Mouse (Mus musculus) leukemia stem cell, adult 10-12 weeks (primary cell): ENCODE measurements around the gene Rnf224. TPM values are rescaled to one million over a fixed set of nuclear protein-coding genes. Genes with fewer than 3 reads are reported as not detected.

Experiments
- polyA plus RNA-seq: library from polyadenylated mRNA; stranded (reverse); fragments of >175 nt; gene quantifications from 2 replicates; pipeline ENCODE4 v1.2.3, GENCODE M21; 2012; ENCODE audit warnings: low replicate concordance

Rnf224 gene
- polyA plus RNA-seq, result 0.10 TPM in 1 of 2 replicates, not detected in the other

DNA sequence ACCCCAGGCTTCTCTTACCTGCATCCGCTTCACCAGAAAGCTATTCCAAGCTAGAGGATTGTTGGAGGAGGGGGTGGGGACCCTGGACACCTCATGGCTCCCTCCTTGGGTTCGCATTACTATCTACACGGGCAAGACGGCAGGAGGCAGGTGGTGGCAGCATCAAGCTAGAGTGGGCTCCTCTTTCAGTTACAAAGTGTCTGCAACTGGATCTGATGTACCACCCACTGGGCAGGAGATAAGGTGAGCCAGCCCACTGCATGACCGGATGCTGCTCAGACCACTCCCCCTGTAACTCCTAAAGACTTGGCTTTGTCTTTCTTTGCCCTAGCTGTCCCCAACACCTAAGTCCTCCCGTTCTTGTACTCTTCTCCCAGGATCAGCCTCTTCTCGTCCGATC lies at the start of gene Rnf224:
Gene Rnf224 (minus strand): TSS at position 174 of the 400 bp plus-strand sequence.

DNA sequence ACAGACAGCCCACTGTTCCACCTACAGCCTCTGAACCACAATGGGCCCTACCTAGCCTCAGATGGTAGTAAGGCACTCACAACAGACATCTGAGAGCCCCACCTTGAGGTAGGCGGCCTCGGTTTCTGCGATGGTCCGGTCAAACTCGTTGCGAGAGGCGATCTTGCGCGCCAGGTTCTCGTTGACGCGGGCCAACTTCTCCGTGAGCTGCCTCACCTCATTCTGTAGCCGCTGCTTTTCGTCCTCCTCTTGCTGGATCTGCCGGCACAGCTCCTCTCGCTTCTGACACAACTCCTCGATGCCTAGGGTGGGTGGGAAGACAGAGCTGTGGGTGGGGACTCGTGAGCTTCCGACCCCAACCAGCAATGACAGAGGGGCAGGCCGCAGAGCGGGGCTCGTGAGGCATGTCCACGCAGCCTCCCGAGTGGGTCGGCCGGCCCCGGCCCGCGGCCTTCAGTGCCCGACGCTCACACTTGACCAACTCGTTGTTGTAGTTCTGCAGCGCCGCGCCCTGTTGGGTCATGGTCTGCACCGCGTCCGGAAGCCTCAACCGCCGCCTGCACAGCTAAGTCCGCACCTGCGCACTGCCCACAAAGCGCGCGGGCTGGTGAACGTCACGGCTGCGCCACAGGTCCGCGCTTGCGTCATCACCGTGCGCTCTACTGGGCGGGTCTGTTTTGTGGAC lies 35.4 kb upstream of the Rnf224 start, which contains the start of the genes Ssna1 and Anapc2:
Gene Ssna1 (minus strand): TSS at position 612 of the 685 bp plus-strand sequence.
Gene Anapc2 (plus strand): TSS at position 652 of the 685 bp plus-strand sequence.

DNA sequence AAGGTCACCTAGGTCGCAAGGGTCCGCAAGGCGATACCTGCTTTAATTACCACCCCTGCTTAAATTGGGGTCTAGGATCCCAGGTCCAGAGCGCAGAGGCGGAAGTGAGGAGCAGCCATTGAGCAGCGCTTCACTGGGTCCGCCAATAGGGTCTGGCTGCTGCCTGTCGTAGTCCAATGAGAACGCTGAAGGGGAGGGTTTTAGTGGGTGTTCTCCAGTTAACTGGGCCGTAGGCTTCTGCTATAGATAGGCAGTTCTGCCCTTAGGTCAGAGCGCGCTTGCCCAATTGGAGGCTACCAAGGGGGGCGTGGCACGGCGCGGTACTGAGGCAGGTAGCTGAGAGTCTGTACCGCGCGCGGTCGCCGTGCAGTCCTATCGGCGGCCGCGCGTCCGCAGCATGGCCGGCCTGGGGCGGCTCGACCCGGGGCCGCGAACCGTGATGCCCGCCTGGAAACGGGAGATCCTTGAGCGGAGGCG lies 25.7 kb upstream of the Rnf224 start, which contains the start of gene Tprn:
Gene Tprn (plus strand): TSS at position 328 of the 477 bp plus-strand sequence.

DNA sequence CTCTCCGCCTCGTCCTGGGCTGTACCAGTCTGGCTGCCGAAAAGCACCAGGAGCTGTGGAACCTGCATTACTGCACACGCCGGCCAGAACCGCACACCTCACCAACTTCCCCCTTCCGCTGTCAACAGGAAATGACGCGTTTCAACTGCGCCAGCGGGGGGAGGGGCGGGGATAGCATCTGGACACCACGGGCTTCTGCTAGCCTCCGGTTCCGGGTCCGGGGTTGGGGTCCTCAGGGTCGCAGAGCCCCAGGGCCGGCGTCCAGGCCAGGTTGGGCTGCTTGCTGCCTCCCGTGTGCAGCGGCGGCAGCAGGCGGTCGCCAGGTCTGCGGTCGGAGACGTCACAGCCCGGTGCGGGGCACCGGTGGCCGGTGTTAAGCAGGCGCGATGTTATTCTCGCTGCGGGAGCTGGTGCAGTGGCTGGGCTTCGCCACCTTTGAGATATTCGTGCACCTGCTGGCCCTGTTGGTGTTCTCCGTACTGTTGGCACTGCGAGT lies 18.7 kb upstream of the Rnf224 start, which contains the start of gene Tmem203:
Gene Tmem203 (plus strand): TSS at position 156 of the 496 bp plus-strand sequence.

DNA sequence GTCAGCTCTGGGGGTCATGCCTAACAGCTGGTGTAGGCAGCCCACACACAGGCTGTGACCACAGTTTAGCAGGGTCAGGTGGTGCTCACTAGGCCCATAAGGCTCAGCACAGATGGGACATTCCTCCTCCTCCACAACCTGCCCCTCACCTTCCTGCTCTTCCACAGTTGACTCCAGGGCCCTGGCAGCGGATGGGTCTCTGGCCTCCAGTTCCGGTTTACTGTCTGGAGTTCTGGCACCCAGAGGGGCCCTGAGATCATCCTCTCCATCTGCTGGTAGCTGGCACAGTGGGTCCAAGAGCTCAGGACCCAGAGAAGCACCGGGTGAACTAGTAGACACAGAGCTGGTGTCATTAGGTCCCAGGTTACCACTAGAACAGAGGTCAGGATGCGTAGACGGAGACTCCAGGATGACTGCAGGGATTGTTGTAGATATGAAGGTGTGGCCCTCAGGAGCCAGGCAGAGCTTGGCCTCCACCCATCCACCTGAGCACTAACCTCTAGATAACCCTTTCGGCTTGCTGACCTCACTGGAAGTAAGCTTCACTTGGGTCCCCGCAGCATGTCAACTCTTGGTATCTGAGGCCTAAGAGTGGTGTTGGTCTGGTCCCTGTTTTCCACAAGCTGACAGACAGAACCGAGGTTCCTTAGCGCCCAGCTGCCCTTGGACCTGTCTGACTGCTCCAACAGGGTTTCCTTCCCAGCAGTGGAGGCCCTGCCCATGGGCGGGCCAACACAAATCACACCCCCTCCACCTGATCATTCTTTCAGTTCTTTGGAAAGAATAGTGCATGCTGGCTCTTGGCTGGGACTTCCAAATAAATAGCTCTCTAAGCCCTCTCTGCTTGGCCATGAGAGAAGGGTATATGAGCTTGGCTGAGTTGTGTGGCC lies 9.8 kb upstream of the Rnf224 start, which contains the start of gene AL732309.1:
Gene AL732309.1 (minus strand): TSS at position 681 of the 890 bp plus-strand sequence.

DNA sequence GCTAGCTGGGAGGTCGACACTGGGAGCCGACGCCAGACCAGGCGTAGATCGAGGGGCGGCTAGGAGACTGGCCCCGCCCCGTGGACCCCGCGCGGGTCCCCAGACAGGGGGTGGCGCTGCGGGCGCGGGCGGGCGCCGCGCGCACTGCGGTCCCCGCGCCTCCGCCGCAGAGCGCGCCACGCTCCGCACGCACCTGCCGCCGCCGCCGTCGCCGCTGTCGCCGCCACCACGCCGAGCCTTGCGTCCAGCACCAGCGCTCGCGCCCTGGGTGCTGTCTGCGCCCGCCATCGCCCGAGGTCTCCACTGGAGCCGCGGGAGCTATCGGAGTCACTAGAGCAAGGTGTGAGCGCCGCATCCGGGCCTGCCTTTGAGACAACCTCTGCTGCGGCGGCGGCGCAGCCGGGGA lies 5.5 kb upstream of the Rnf224 start, which contains the start of the genes Rnf208 and Cysrt1:
Gene Rnf208 (plus strand): TSS at position 155 of the 406 bp plus-strand sequence.
Gene Cysrt1 (minus strand): TSS at position 352 of the 406 bp plus-strand sequence.

DNA sequence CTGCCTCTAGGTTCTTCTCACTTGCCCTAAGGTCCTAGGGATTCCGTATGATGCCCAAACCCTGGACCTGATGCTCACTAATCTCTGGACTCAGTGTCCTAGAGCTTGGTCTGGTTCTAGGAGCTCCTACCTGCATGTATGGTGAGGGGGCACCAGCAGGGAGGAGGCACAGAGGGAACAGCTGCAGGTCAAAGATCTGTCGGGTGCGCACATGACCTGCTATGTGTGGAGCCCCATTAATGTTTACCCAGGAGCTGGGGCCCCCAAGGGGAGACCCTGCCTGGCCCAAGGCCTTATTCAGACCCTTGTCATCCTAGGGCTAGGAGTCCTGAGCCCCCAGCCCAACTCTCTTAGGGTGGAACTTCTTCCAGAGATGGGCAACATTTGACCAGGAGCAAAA lies 2.5 kb downstream of the Rnf224 start, which contains the start of gene Slc34a3:
Gene Slc34a3 (minus strand): TSS at position 315 of the 400 bp plus-strand sequence.

DNA sequence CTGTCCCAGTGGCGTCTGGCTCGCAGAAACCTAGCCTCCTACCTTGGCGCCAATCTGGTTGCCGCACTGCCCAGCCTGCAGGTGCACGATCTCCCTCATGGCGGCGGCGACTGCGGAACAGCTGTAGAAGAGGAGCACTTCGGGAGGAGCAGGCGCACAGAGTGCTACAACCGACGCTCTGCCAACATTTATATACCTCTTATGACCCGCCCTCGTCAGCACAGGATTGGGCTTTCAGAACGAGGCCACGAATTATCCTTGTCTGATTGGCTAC lies 12.2 kb downstream of the Rnf224 start, which contains the start of gene Tubb4b:
Gene Tubb4b (minus strand): TSS at position 211 of the 274 bp plus-strand sequence.

DNA sequence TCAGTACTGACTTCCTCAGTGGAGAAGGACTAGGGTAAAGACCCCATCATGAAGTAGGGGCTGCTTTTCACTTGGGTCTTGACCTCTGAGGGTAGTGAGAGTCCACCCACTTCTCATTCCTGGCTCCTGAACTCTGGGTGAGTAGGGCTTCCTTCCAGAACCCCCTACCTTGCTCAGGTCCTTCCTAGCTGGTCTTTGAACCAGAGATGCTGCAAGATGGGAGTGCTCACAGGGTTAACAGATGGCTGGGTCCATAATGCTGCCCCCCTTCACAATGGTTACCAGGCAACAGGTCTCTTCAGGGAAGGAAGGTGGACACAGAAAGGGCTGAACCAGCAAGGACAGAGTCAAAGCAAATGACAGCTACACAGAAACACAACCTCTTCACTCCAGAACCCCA lies 18.1 kb downstream of the Rnf224 start, which contains the start of gene Fam166a:
Gene Fam166a (plus strand): TSS at position 301 of the 400 bp plus-strand sequence.

DNA sequence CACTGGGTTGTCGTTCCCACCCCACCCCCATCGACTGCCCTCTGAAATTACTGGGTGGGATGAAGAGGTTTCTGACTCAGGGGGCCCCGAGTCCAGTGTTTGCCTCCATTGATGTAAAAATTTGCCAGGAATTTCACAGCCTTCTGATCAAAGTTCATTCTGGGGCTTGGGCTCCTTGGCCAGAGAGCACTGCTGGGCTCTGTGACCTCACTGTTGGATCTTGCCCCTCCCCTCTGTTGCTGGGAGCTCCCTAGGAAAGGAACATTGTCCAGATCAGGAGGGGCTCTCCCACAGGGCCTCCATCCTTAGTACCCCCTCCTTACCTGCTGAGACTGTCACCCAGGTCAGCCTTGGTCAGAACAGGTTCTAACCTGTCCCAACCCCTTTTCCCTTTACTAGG lies 22.1 kb downstream of the Rnf224 start, which contains the start of gene Stpg3:
Gene Stpg3 (minus strand): TSS at position 194 of the 400 bp plus-strand sequence.

DNA sequence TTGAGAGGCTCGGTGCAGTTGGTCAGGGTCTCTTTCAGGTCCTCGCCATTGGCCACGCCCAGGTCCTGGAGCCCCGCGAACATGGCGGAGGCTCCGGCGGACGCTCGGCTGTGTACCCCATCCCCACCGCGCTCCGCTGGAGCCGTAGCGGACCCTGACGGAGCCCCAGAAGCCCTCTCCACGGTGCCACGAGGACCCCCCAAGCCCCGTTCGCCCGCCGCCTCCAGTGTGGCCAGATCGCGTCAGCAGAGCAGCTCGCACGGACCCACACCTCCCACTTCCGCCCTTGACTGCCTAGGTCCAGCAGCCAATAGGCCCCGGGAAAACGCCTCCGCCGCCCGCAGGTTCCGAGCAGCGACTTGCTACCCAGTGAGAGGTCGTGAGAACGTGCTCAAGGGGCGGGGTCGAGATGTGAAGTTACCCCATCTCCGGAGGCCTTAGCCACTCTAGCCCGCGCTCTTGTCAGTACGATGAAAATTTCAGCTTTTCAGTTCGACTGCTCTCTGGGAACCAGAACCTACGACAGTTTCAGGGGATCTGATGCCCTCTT lies 25.4 kb downstream of the Rnf224 start, which contains the start of gene Nelfb:
Gene Nelfb (minus strand): TSS at position 369 of the 550 bp plus-strand sequence.

DNA sequence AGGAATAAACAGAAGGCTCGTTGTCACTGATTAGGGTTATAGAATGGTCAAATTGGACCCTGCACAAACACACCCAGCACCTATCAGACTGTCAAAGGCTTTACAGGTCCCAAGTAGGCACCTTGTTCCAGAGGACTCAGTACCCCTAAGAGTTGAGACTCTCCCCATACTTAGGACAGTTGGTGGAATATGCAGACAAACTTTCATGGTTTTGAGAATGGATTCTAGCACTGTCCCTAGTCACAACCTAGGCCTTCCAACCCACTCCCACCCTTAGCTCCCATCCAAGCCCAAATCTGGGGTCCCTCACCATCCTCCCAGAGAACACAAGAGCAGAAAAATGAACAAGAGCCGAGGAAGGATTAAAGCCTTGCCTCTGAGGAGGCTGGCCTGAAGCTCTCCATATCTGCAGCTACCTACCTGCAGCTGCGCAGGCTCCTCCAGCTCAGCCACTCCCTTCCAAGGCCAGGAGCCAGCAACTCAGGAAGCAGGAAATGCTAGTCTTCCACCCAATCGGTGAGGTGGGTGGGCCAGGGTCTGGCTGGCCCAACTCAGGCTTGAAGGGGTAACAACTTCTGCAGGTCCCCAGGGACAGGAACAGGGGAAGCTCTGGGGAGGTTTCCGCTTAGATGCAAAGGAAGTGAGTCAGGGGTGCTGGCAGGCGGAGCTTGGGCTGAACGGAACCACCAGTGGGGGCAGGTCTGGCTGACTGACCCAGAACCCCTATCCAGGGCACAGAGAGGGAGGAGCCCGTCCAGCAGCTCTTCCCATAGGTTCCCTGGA lies 40.2 kb downstream of the Rnf224 start, which contains the start of gene Tor4a:
Gene Tor4a (minus strand): TSS at position 715 of the 783 bp plus-strand sequence.

Other genes with a start within 250 kb of the Rnf224 start
- 61.2 and 74.4 TPM in 2 replicates for gene Nsmf, start 182.4 kb downstream of the Rnf224 start, polyA plus RNA-seq
- gene Entpd8, start 156.5 kb downstream of the Rnf224 start, polyA plus RNA-seq, result not detected in 2 replicates
- gene Noxa1, start 141.6 kb downstream of the Rnf224 start, polyA plus RNA-seq, result not detected in 2 replicates
- gene Nrarp, start 56.0 kb downstream of the Rnf224 start, polyA plus RNA-seq, result 24.8 and 34.7 TPM in 2 replicates
- gene Tor4a, start 39.9 kb downstream of the Rnf224 start, polyA plus RNA-seq, result 13.1 and 16.5 TPM in 2 replicates
- 15.0 and 19.0 TPM in 2 replicates for gene Nelfb, start 25.3 kb downstream of the Rnf224 start, polyA plus RNA-seq
- gene Stpg3, start 22.1 kb downstream of the Rnf224 start, polyA plus RNA-seq, result 0.22 TPM in 1 of 2 replicates, not detected in the other
- 0.16 TPM in 1 of 2 replicates, not detected in the other for gene Fam166a, start 18.0 kb downstream of the Rnf224 start, polyA plus RNA-seq
- gene Tubb4b, start 12.1 kb downstream of the Rnf224 start, polyA plus RNA-seq, result 147 and 477 TPM in 2 replicates
- not detected in 2 replicates for gene Slc34a3, start 2.4 kb downstream of the Rnf224 start, polyA plus RNA-seq
- 5.6 and 9.1 TPM in 2 replicates for gene Rnf208, start 5.5 kb upstream of the Rnf224 start, polyA plus RNA-seq
- not detected in 2 replicates for gene Cysrt1, start 5.7 kb upstream of the Rnf224 start, polyA plus RNA-seq
- gene AL732309.1, start 10.1 kb upstream of the Rnf224 start, polyA plus RNA-seq, result 3.1 and 3.2 TPM in 2 replicates
- 6.8 and 7.2 TPM in 2 replicates for gene Tmem203, start 18.7 kb upstream of the Rnf224 start, polyA plus RNA-seq
- gene Tprn, start 25.8 kb upstream of the Rnf224 start, polyA plus RNA-seq, result 57.8 and 59.6 TPM in 2 replicates
- gene Ssna1, start 35.7 kb upstream of the Rnf224 start, polyA plus RNA-seq, result 111 and 119 TPM in 2 replicates
- gene Anapc2, start 35.7 kb upstream of the Rnf224 start, polyA plus RNA-seq, result 11.4 and 18.3 TPM in 2 replicates
- gene Tmem210, start 51.4 kb upstream of the Rnf224 start, polyA plus RNA-seq, result not detected in 2 replicates
- gene Lrrc26, start 53.1 kb upstream of the Rnf224 start, polyA plus RNA-seq, result not detected in 2 replicates
- 0.09 and 0.26 TPM in 2 replicates for gene Grin1, start 82.4 kb upstream of the Rnf224 start, polyA plus RNA-seq
- 27.7 and 53.0 TPM in 2 replicates for gene Man1b1, start 95.6 kb upstream of the Rnf224 start, polyA plus RNA-seq
- gene Dpp7, start 119.6 kb upstream of the Rnf224 start, polyA plus RNA-seq, result 4.2 and 10.5 TPM in 2 replicates
- gene Uap1l1, start 128.9 kb upstream of the Rnf224 start, polyA plus RNA-seq, result 5.6 and 9.7 TPM in 2 replicates
- 82.8 and 125 TPM in 2 replicates for gene Sapcd2, start 135.5 kb upstream of the Rnf224 start, polyA plus RNA-seq
- gene Entpd2, start 159.1 kb upstream of the Rnf224 start, polyA plus RNA-seq, result 0.67 TPM in 1 of 2 replicates, not detected in the other
- 8.1 and 13.5 TPM in 2 replicates for gene Npdc1, start 162.6 kb upstream of the Rnf224 start, polyA plus RNA-seq
- gene Fut7, start 186.5 kb upstream of the Rnf224 start, polyA plus RNA-seq, result 2.3 TPM in 1 of 2 replicates, not detected in the other
- gene Abca2, start 191.9 kb upstream of the Rnf224 start, polyA plus RNA-seq, result 8.3 and 12.8 TPM in 2 replicates
- gene Clic3, start 220.1 kb upstream of the Rnf224 start, polyA plus RNA-seq, result not detected in 2 replicates
- 30.3 and 31.6 TPM in 2 replicates for gene Paxx, start 224.3 kb upstream of the Rnf224 start, polyA plus RNA-seq
- gene Ptgds, start 233.3 kb upstream of the Rnf224 start, polyA plus RNA-seq, result not detected in 2 replicates